Mouse (Mus musculus) embryonic facial prominence, embryonic 12.5 days (tissue): ENCODE measurements around the gene Ptgds. TPM values are rescaled to one million over a fixed set of nuclear protein-coding genes. Genes with fewer than 3 reads are reported as not detected.

ENCODE experiments used
- ATAC-seq: fragments of 200-750 bp; cut with Nextera tagmentation; 2 replicates; pipeline ENCODE4 v1.8.0; 2017; ENCODE audit not compliant: insufficient number of reproducible peaks, insufficient read depth, low FRiP score, low TSS enrichment
- H3K27ac ChIP-seq: fragments of 300-500 bp; sonication (generic); 2 replicates; pipeline ENCODE4 v1.5.1; 2016; ENCODE audit warnings: mild to moderate bottlenecking
- H3K27me3 ChIP-seq: fragments of 300-500 bp; sonication (generic); 2 replicates; pipeline ENCODE4 v1.6.1; 2016; ENCODE audit warnings: mild to moderate bottlenecking, moderate library complexity
- H3K36me3 ChIP-seq: fragments of 300-500 bp; sonication (generic); 2 replicates; pipeline ENCODE4 v1.6.1; 2016; ENCODE audit warnings: mild to moderate bottlenecking
- H3K4me1 ChIP-seq: fragments of 300-500 bp; sonication (generic); 2 replicates; pipeline ENCODE4 v1.6.1; 2016
- H3K4me2 ChIP-seq: fragments of 300-500 bp; sonication (generic); replicated peaks from 2 replicates; pipeline ENCODE4 v1.6.1; 2016; ENCODE audit warnings: mild to moderate bottlenecking, moderate library complexity
- H3K4me3 ChIP-seq: fragments of 300-500 bp; sonication (generic); 2 replicates; pipeline ENCODE4 v1.5.1; 2016; ENCODE audit warnings: mild to moderate bottlenecking
- H3K9ac ChIP-seq: fragments of 300-500 bp; sonication (generic); 2 replicates; pipeline ENCODE4 v1.6.1; 2016; ENCODE audit warnings: mild to moderate bottlenecking, moderate library complexity
- H3K9me3 ChIP-seq: fragments of 300-500 bp; sonication (generic); 2 replicates; pipeline ENCODE4 v1.6.1; 2016; ENCODE audit warnings: mild to moderate bottlenecking, moderate library complexity
- WGBS: fragments of 180-500 bp; shearing (Covaris S2); methylation state at CpG from one replicate; pipeline ENCODE4 v1.1.7; 2016; 5-methylcytosine and 5-hydroxymethylcytosine counted together
- polyA plus RNA-seq: library from polyadenylated mRNA; unstranded; fragments of >200 nt; fragmentation: Nextera tagmentation; extraction: Ambion mirVana; gene quantifications from 2 replicates; pipeline ENCODE4 v1.2.1, GENCODE M21; 2016

Gene Ptgds
- polyA plus RNA-seq, 1 experiment from 2014 or later = 0.96 TPM

GRCm38 (mm10) chr2:25477967-25478675, 8.3 kb upstream of the Ptgds start:
- H3K9ac ChIP-seq = no peak overlapping the region
- H3K4me2 ChIP-seq = no peak overlapping the region
- no peaks in the 10 kb centered on the region for H3K4me1 ChIP-seq
- no peak for ATAC-seq
- H3K36me3 ChIP-seq = no peaks in the 10 kb centered on the region
- no peak overlapping the region for H3K27ac ChIP-seq
- no peaks in the 10 kb centered on the region for H3K27me3 ChIP-seq
- no peak overlapping the region for H3K4me3 ChIP-seq
- WGBS = 86% methylated on average over 3 of the region's 3 CpGs
- no peaks in the 10 kb centered on the region for H3K9me3 ChIP-seq

GRCm38 (mm10) chr2:25477541-25477940, 7.7 kb upstream of the Ptgds start:
- no peak overlapping the region for H3K4me2 ChIP-seq
- H3K36me3 ChIP-seq = no peaks in the 10 kb centered on the region
- H3K27me3 ChIP-seq = no peaks in the 10 kb centered on the region
- no peak overlapping the region for H3K4me3 ChIP-seq
- H3K9me3 ChIP-seq = no peaks in the 10 kb centered on the region
- no peaks in the 10 kb centered on the region for H3K4me1 ChIP-seq
- H3K27ac ChIP-seq = no peak overlapping the region
- ATAC-seq = no peak
- 91% methylated on average over 8 of the region's 8 CpGs for WGBS
- H3K9ac ChIP-seq = no peak overlapping the region

- H3K9me3 ChIP-seq = no peaks in the 10 kb centered on the region
- H3K9ac ChIP-seq = no peak overlapping the region
- WGBS = 67% methylated on average over 2 of the region's 2 CpGs
- 0 out of 2 replicates have a peak, but pooled peaks cover 4% of the 10 kb centered on the region for H3K4me1 ChIP-seq
- no peak overlapping the region for H3K4me3 ChIP-seq
- no peaks in the 10 kb centered on the region for H3K27me3 ChIP-seq
- no peak overlapping the region for H3K27ac ChIP-seq
- no peaks in the 10 kb centered on the region for H3K36me3 ChIP-seq
- no peak overlapping the region for H3K4me2 ChIP-seq
- no peak for ATAC-seq
Measured at GRCm38 (mm10) chr2:25472550-25472949, 2.7 kb upstream of the Ptgds start.

- H3K4me3 ChIP-seq = no peak overlapping the region
- peak; percentile 25; the same call in 1 of the 2 replicates for ATAC-seq
- WGBS = 73% methylated on average over 10 of the region's 10 CpGs
- 0 out of 2 replicates have a peak, but pooled peaks cover 6% of the 10 kb centered on the region for H3K4me1 ChIP-seq
- no peak overlapping the region for H3K9ac ChIP-seq
- H3K36me3 ChIP-seq = no peaks in the 10 kb centered on the region
- H3K4me2 ChIP-seq = no peak overlapping the region
- no peaks in the 10 kb centered on the region for H3K9me3 ChIP-seq
- H3K27ac ChIP-seq = no peak overlapping the region
- no peaks in the 10 kb centered on the region for H3K27me3 ChIP-seq
Measured at GRCm38 (mm10) chr2:25468962-25469915, 607 bp downstream of the Ptgds start.

GRCm38 (mm10) chr2:25467606-25468303, 2.1 kb downstream of the Ptgds start:
- Histone ChIP-seq H3K4me2 (no peak overlapping the region), H3K27ac (no peak overlapping the region), H3K27me3 (no peaks in the 10 kb centered on the region), H3K9me3 (no peaks in the 10 kb centered on the region), H3K4me1 (0 out of 2 replicates have a peak, but pooled peaks cover 6% of the 10 kb centered on the region), H3K36me3 (no peaks in the 10 kb centered on the region), H3K9ac (no peak overlapping the region), H3K4me3 (no peak overlapping the region)
- 76% methylated on average over 14 of the region's 14 CpGs for WGBS
- ATAC-seq = no peak

- peaks cover 12% of the 10 kb centered on the region for H3K4me1 ChIP-seq
- H3K4me3 ChIP-seq = no peak overlapping the region
- no peak; the same call in 1 of the 2 replicates for ATAC-seq
- no peaks in the 10 kb centered on the region for H3K27me3 ChIP-seq
- H3K27ac ChIP-seq = no peak overlapping the region
- H3K9ac ChIP-seq = no peak overlapping the region
- no peak overlapping the region for H3K4me2 ChIP-seq
- 35% methylated on average over 10 of the region's 10 CpGs for WGBS
- no peaks in the 10 kb centered on the region for H3K36me3 ChIP-seq
- no peaks in the 10 kb centered on the region for H3K9me3 ChIP-seq
Measured at GRCm38 (mm10) chr2:25465816-25466635, 3.8 kb downstream of the Ptgds start.

GRCm38 (mm10) chr2:25465256-25465655, 4.6 kb downstream of the Ptgds start:
- 81% methylated on average over 2 of the region's 2 CpGs for WGBS
- Histone ChIP-seq H3K4me1 (peaks cover 12% of the 10 kb centered on the region), H3K27me3 (no peaks in the 10 kb centered on the region), H3K4me2 (no peak overlapping the region), H3K27ac (no peak overlapping the region), H3K9me3 (no peaks in the 10 kb centered on the region), H3K9ac (no peak overlapping the region), H3K36me3 (no peaks in the 10 kb centered on the region), H3K4me3 (no peak overlapping the region)
- ATAC-seq = no peak

- Histone ChIP-seq H3K4me3 (no peak overlapping the region), H3K9ac (no peak overlapping the region), H3K4me2 (no peak overlapping the region), H3K27me3 (no peaks in the 10 kb centered on the region), H3K36me3 (peaks cover 7% of the 10 kb centered on the region; the same call in 1 of the 2 replicates), H3K27ac (no peak overlapping the region), H3K4me1 (peaks cover 22% of the 10 kb centered on the region), H3K9me3 (no peaks in the 10 kb centered on the region)
- WGBS = 91% methylated on average over 3 of the region's 3 CpGs
- no peak for ATAC-seq
Measured at GRCm38 (mm10) chr2:25463630-25464029, 6.2 kb downstream of the Ptgds start.

- 25% methylated on average over 3 of the region's 3 CpGs for WGBS
- no peaks in the 10 kb centered on the region for H3K9me3 ChIP-seq
- H3K4me3 ChIP-seq = peak overlapping the region; percentile 69
- ATAC-seq = 0 out of 2 replicates have a peak, but pooled peaks have one; percentile 4
- no peaks in the 10 kb centered on the region for H3K27me3 ChIP-seq
- H3K4me2 ChIP-seq = peak overlapping the region; percentile 88
- peaks cover 14% of the 10 kb centered on the region; the same call in 1 of the 2 replicates for H3K36me3 ChIP-seq
- peak overlapping the region; percentile 71; the same call in 1 of the 2 replicates for H3K9ac ChIP-seq
- H3K4me1 ChIP-seq = peaks cover 16% of the 10 kb centered on the region
- H3K27ac ChIP-seq = peak overlapping the region; percentile 86; the same call in 1 of the 2 replicates
Measured at GRCm38 (mm10) chr2:25461407-25461806, 8.4 kb downstream of the Ptgds start.

GRCm38 (mm10) chr2:25460551-25461309, 9.1 kb downstream of the Ptgds start, which contains the start of gene Paxx:
Paxx (minus strand) TSS chr2:25461094.
- H3K4me1 ChIP-seq = peaks cover 16% of the 10 kb centered on the region
- peak within 1 kb of the TSS; percentile 71 for H3K9ac ChIP-seq
- peak within 1 kb of the TSS; percentile 88 for H3K4me2 ChIP-seq
- peaks cover 14% of the 10 kb centered on the region; the same call in 1 of the 2 replicates for H3K36me3 ChIP-seq
- peak within 1 kb of the TSS; percentile 69 for H3K4me3 ChIP-seq
- peak within 1 kb of the TSS; percentile 86 for H3K27ac ChIP-seq
- no peaks in the 10 kb centered on the region for H3K9me3 ChIP-seq
- peak; percentile 84 for ATAC-seq
- no peaks in the 10 kb centered on the region for H3K27me3 ChIP-seq
- under 1% methylated on average over 48 of the region's 48 CpGs for WGBS
